19 mouse cellular contexts compared by ENCODE assay signal in genomic region chr12:17449661-17450091, GRCm38 (mm10).
DNase-seq lines count a peak whose midpoint lies in the region; ATAC-seq and TF ChIP-seq lines count a peak whose summit lies in the region.
"Had no signal": no experiment of that assay in that cellular context is flagged by ENCODE, and none has a peak within 500 bp of the region (broad histone marks: within the 10 kb centered on the region; RNA-seq: fewer than 3 reads in every experiment).

No protein-coding gene starts in this region.

- no peak overlapping the region for H3K9ac ChIP-seq in heart, postnatal 0 days (replicated peaks; ENCODE audit: low read depth, low read length)
- H3K9ac ChIP-seq in intestine, embryonic 16.5 days (ENCODE audit: low read depth, low read length): no peak overlapping the region
- no peak overlapping the region for H3K9ac ChIP-seq in forebrain, postnatal 0 days
- H3K9ac ChIP-seq: limb, embryonic 15.5 days; midbrain, embryonic 13.5 days; stomach, embryonic 15.5 days had no signal

- no peak overlapping the region for H3K4me2 ChIP-seq in heart, postnatal 0 days (ENCODE audit: low read depth, low read length)
- H3K4me2 ChIP-seq in intestine, embryonic 16.5 days (ENCODE audit: low read depth, low read length): no peak overlapping the region
- no peak overlapping the region for H3K4me2 ChIP-seq in forebrain, postnatal 0 days (ENCODE audit: low read depth)
- H3K4me2 ChIP-seq: limb, embryonic 15.5 days; midbrain, embryonic 13.5 days; stomach, embryonic 15.5 days had no signal

- TF ChIP-seq EP300 in heart, postnatal 0 days (IDR thresholded peaks at IDR 0.05; ENCODE audit: low read depth): no peak

- CTCF ChIA-PET in Patski (lab: Charles Lee): interaction anchor here (1.2 to 1.3 kb wide), 3 partner anchors 15 to 33 kb away, joined by 3 read pairs; no protein-coding TSS in a partner anchor

- H3K36me3 ChIP-seq in heart, postnatal 0 days (replicated peaks; ENCODE audit: control insufficient read depth, insufficient read depth, low read length): no peaks in the 10 kb centered on the region
- H3K36me3 ChIP-seq in heart, embryonic 10.5 days: no peaks in the 10 kb centered on the region
- H3K36me3 ChIP-seq in intestine, embryonic 16.5 days (ENCODE audit: control insufficient read depth, insufficient read depth, low read length): no peaks in the 10 kb centered on the region
- no peaks in the 10 kb centered on the region for H3K36me3 ChIP-seq in forebrain, postnatal 0 days (ENCODE audit: insufficient read depth)
- H3K36me3 ChIP-seq: limb, embryonic 15.5 days; midbrain, embryonic 13.5 days; stomach, embryonic 15.5 days had no signal

- 34% methylated on average over 4 of the region's 4 CpGs for WGBS in heart, postnatal 0 days
- WGBS in heart, embryonic 10.5 days: 46% methylated on average over 4 of the region's 4 CpGs
- WGBS in intestine, embryonic 16.5 days: 90% methylated on average over 4 of the region's 4 CpGs
- WGBS in forebrain, postnatal 0 days: 85% methylated on average over 4 of the region's 4 CpGs

- in situ Hi-C loops in Patski (cut with MboI; ENCODE audit: low pct_unique_long_range_greater_than_20kb): no loop called here

- no peak overlapping the region for H3K27ac ChIP-seq in heart, postnatal 0 days (ENCODE audit: low read depth)
- no peak overlapping the region for H3K27ac ChIP-seq in heart, embryonic 10.5 days
- H3K27ac ChIP-seq in intestine, embryonic 16.5 days (ENCODE audit: low read length): no peak overlapping the region
- no peak overlapping the region for H3K27ac ChIP-seq in forebrain, postnatal 0 days (ENCODE audit: low read depth, low read length)
- H3K27ac ChIP-seq: limb, embryonic 15.5 days; midbrain, embryonic 13.5 days; stomach, embryonic 15.5 days had no signal

- no peaks in the 10 kb centered on the region for H3K9me3 ChIP-seq in heart, postnatal 0 days (replicated peaks; ENCODE audit: control insufficient read depth, low read length)
- H3K9me3 ChIP-seq in heart, embryonic 10.5 days: no peaks in the 10 kb centered on the region
- no peaks in the 10 kb centered on the region for H3K9me3 ChIP-seq in intestine, embryonic 16.5 days (ENCODE audit: control insufficient read depth, low read length)
- no peaks in the 10 kb centered on the region for H3K9me3 ChIP-seq in forebrain, postnatal 0 days (ENCODE audit: low read length)
- H3K9me3 ChIP-seq: limb, embryonic 15.5 days; midbrain, embryonic 13.5 days; stomach, embryonic 15.5 days had no signal

- POLR2A ChIA-PET in Patski (lab: Charles Lee): interaction anchor here (0.8 to 1.0 kb wide), 2 partner anchors 11 to 95 kb away, joined by 3 to 4 read pairs; partner anchors contain the start of gene Odc1

- 0 out of 2 replicates have a peak, but pooled peaks cover 6% of the 10 kb centered on the region for H3K4me1 ChIP-seq in heart, postnatal 0 days (ENCODE audit: control insufficient read depth, insufficient read depth)
- H3K4me1 ChIP-seq in heart, embryonic 10.5 days: peaks cover 23% of the 10 kb centered on the region
- no peaks in the 10 kb centered on the region for H3K4me1 ChIP-seq in intestine, embryonic 16.5 days (ENCODE audit: control insufficient read depth, insufficient read depth, low read length)
- H3K4me1 ChIP-seq in forebrain, postnatal 0 days (ENCODE audit: insufficient read depth): no peaks in the 10 kb centered on the region
- H3K4me1 ChIP-seq: limb, embryonic 15.5 days; midbrain, embryonic 13.5 days; stomach, embryonic 15.5 days had no signal

- no peak for DNase-seq in heart, postnatal 0 days (ENCODE audit: low spot score)
- no peak for DNase-seq in heart, embryonic 10.5 days (ENCODE audit: low spot score)
- DNase-seq in ES-CJ7 (ENCODE audit: low read depth, low spot score) (peak; percentile 19), Patski (ENCODE audit: low read depth, low spot score) (peak; percentile 58)
- DNase-seq in testis, postnatal 14 days (ENCODE audit: low spot score): no peak
- no peak for DNase-seq in forebrain, postnatal 0 days
- DNase-seq: cerebellum, adult 9-11 months; gastrocnemius, postnatal 10 days; layer of hippocampus, adult 9-11 months; lung, postnatal 36 days; retina, postnatal 1 day; thymus, postnatal 14 days had no signal

- H3K4me3 ChIP-seq in heart, postnatal 0 days (ENCODE audit: low read depth, low read length): no peak overlapping the region
- H3K4me3 ChIP-seq in heart, embryonic 10.5 days: no peak overlapping the region
- H3K4me3 ChIP-seq in intestine, embryonic 16.5 days (ENCODE audit: low read length): no peak overlapping the region
- no peak overlapping the region for H3K4me3 ChIP-seq in forebrain, postnatal 0 days (ENCODE audit: low read depth, low read length)
- H3K4me3 ChIP-seq: limb, embryonic 15.5 days; midbrain, embryonic 13.5 days; myocyte; stomach, embryonic 15.5 days had no signal

- peak; percentile 59 for ATAC-seq in heart, postnatal 0 days (ENCODE audit: insufficient read depth, low read depth)
- peak; percentile 81 for ATAC-seq in Patski
- ATAC-seq in intestine, embryonic 16.5 days: peak; percentile 83
- no peak for ATAC-seq in forebrain, postnatal 0 days
- ATAC-seq: forebrain, embryonic 16.5 days; inflammation-experienced regulatory T-cells, adult 6 months; midbrain, embryonic 13.5 days had no signal

- TF ChIP-seq CTCF in heart, postnatal 0 days (IDR thresholded peaks at IDR 0.05; ENCODE audit: low read depth): no peak
- no peak for TF ChIP-seq CTCF in Patski (IDR thresholded peaks at IDR 0.05)
- no peak for TF ChIP-seq CTCF in forebrain, postnatal 0 days (IDR thresholded peaks at IDR 0.05; ENCODE audit: low read depth)

- H3K27me3 ChIP-seq in heart, postnatal 0 days (ENCODE audit: control insufficient read depth, insufficient read depth, low read length): 0 out of 2 replicates have a peak, but pooled peaks cover 5% of the 10 kb centered on the region
- H3K27me3 ChIP-seq in heart, embryonic 10.5 days (ENCODE audit: insufficient read depth, poor library complexity, severe bottlenecking): no peaks in the 10 kb centered on the region
- H3K27me3 ChIP-seq in Patski: no peaks in the 10 kb centered on the region
- H3K27me3 ChIP-seq in intestine, embryonic 16.5 days (replicated peaks; ENCODE audit: control insufficient read depth, insufficient read depth, low read length): no peaks in the 10 kb centered on the region
- H3K27me3 ChIP-seq in forebrain, postnatal 0 days (ENCODE audit: insufficient read depth, low read length): no peaks in the 10 kb centered on the region
- H3K27me3 ChIP-seq: limb, embryonic 15.5 days; midbrain, embryonic 13.5 days; stomach, embryonic 15.5 days had no signal

Comparison
In these comparisons a context has a peak if more than half of its experiments do, and no peak if none do; other contexts are left out.
1. DNase-seq: peak in ES-CJ7 (single experiment) and Patski (single experiment); none in heart, postnatal 0 days (single experiment), heart, embryonic 10.5 days (single experiment), testis, postnatal 14 days (single experiment) and forebrain, postnatal 0 days (single experiment).